Mouse (Mus musculus) testis, adult 2 months (tissue): Measurements from ENCODE around the gene Gfod1.

Experiments
- CTCF ChIP-seq: fragments of 200-500 bp; IDR thresholded peaks from 2 replicates; pipeline ENCODE4 v1.5.1; 2012; ENCODE audit warnings: low read depth, mild to moderate bottlenecking, inconsistent platforms, low read length, moderate library complexity; ENCODE audit not compliant: control insufficient read depth, insufficient read depth, insufficient replicate concordance
- POLR2A ChIP-seq: fragments of 200-500 bp; IDR thresholded peaks from 2 replicates; pipeline ENCODE4 v1.6.1; 2012; ENCODE audit warnings: low read depth, mild to moderate bottlenecking, inconsistent platforms, low read length, moderate library complexity; ENCODE audit not compliant: control insufficient read depth

DNA sequence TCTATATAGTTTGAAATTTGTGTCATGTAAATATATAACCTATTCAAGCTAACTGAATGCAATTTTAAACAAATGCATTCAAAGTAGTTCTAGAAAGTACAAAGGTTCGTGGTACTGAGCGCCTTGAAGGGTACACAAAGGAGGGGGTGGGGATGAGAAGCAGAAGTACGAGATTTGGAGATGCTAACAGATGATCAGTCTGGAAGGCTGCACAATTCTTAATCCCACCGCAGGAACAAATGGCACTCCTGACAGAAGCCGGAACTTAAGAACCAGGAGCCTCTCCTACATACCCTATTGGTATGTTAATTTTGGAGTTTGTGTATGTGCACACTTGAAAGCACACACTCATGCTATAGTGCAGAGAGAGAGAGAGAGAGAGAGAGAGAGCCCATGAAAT, 4.8 kb downstream of the Gfod1 start:
- TF ChIP-seq POLR2A (no peak), CTCF (no peak)
